Mouse (Mus musculus): Measurements from ENCODE around the gene Snorc. TPM values are rescaled to one million over a fixed set of nuclear protein-coding genes. Genes with fewer than 3 reads are reported as not detected.
"Not testable (repeated sequence)": the region's sequence is repeated elsewhere in the genome, so short reads cannot be mapped to it uniquely, and the experiment has no call there.

Gene Snorc
- polyA plus RNA-seq (2015; fragmentation: Nextera tagmentation; extraction: Ambion mirVana): 0.83 and 1.1 TPM in 2 replicates

DNA sequence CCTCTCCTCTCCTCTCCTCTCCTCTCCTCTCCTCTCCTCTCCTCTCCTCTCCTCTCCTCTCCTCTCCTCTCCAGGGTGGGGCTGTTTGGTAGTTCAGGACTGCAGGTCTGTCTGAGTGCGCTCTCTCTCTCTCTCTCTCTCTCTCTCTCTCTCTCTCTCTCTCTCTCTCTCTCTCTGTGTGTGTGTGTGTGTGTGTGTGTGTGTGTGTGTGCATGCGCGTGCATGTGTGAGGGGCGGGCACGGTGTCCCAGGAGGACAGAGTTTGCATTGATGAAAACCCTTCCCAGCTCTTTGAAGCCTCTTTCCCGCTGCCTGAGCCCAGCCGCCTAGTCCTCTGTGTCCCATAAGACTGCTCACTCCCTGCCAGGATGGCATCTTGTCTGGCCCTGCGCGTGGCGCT, at the start of gene Snorc:
TSS of gene Snorc (plus strand) at position 301 of the 400 bp plus-strand sequence.
- not testable (repeated sequence) for H3K27me3 ChIP-seq (replicated peaks); ATAC-seq (replicated peaks); H3K36me3 ChIP-seq (replicated peaks); H3K4me3 ChIP-seq; H3K4me2 ChIP-seq; H3K4me1 ChIP-seq; H3K9ac ChIP-seq; H3K9me3 ChIP-seq; H3K27ac ChIP-seq
- 29% methylated on average over 9 of the region's 10 CpGs for WGBS

GRCm38 (mm10) chr1:87435125-87435524, 34.9 kb upstream of the Snorc start:
- Histone ChIP-seq H3K36me3 (replicated peaks) (peaks cover 35% of the 10 kb centered on the region), H3K9me3 (no peaks in the 10 kb centered on the region), H3K4me3 (no peak overlapping the region), H3K27me3 (replicated peaks) (no peaks in the 10 kb centered on the region), H3K9ac (no peak overlapping the region), H3K27ac (no peak overlapping the region), H3K4me2 (no peak overlapping the region), H3K4me1 (no peaks in the 10 kb centered on the region)
- 95% methylated on average over 2 of the region's 2 CpGs for WGBS
- no peak for ATAC-seq (replicated peaks)

- no peaks in the 10 kb centered on the region for H3K27me3 ChIP-seq (replicated peaks)
- H3K27ac ChIP-seq: no peak overlapping the region
- H3K9ac ChIP-seq: no peak overlapping the region
- peaks cover 45% of the 10 kb centered on the region for H3K36me3 ChIP-seq (replicated peaks)
- ATAC-seq (replicated peaks): no peak
- H3K4me2 ChIP-seq: no peak overlapping the region
- no peaks in the 10 kb centered on the region for H3K4me1 ChIP-seq
- H3K4me3 ChIP-seq: no peak overlapping the region
- WGBS: 87% methylated on average over 6 of the region's 6 CpGs
- H3K9me3 ChIP-seq: no peaks in the 10 kb centered on the region
These were observed 33.5 kb upstream of the Snorc start for GRCm38 (mm10) chr1:87436583-87436982.

- Histone ChIP-seq H3K27me3 (replicated peaks) (no peaks in the 10 kb centered on the region), H3K4me1 (no peaks in the 10 kb centered on the region), H3K36me3 (replicated peaks) (peaks cover 46% of the 10 kb centered on the region), H3K9me3 (no peaks in the 10 kb centered on the region), H3K27ac (no peak overlapping the region), H3K9ac (no peak overlapping the region), H3K4me2 (no peak overlapping the region), H3K4me3 (no peak overlapping the region)
- WGBS: 38% methylated on average over 5 of the region's 5 CpGs
- no peak for ATAC-seq (replicated peaks)
These were observed 22.6 kb upstream of the Snorc start for GRCm38 (mm10) chr1:87447183-87448104.

DNA sequence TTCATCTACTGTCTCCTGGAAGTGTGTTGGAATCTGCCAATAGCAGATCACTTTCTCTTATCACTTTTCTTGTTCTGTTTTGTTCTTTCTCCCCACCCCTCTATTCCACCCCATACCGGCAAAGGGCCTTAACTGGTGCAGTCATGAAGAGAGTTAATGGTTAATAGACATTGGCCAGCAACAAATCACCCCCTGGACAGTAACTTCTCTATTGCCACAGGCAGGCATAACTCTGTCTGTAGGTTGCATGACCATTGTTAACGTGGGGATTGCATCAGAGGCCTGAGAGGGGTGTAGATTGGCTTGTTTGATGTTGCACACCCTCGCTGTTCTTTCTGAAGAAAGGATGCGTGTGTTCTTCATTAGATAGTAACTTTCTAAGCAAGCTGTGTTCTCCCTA, 20.6 kb upstream of the Snorc start:
- WGBS: 90% methylated on average over 4 of the region's 4 CpGs
- H3K9me3 ChIP-seq: no peaks in the 10 kb centered on the region
- H3K27ac ChIP-seq: no peak overlapping the region
- H3K4me2 ChIP-seq: no peak overlapping the region
- peaks cover 32% of the 10 kb centered on the region for H3K36me3 ChIP-seq (replicated peaks)
- H3K4me1 ChIP-seq: no peaks in the 10 kb centered on the region
- H3K4me3 ChIP-seq: no peak overlapping the region
- ATAC-seq (replicated peaks): no peak
- H3K27me3 ChIP-seq (replicated peaks): no peaks in the 10 kb centered on the region
- no peak overlapping the region for H3K9ac ChIP-seq

DNA sequence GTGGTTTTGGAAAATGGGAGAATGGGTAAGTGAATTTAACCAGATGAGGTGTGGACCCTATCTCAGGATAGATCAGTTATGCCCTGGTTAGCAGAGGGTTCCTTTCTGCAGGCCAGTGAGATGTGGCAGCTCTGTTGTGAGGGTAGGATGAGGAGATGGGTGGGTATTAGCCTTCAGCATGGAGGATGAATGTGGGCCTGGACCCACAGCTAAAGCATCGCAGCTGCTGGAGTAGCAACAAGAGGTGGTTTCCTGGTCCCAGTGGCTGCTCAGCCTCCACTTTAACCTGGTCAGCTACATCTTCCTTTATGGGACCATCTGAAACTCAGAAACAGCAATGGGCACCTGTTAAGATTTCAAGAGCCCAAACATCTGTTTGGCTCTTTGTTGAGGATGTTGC, 13.6 kb upstream of the Snorc start:
- no peaks in the 10 kb centered on the region for H3K36me3 ChIP-seq (replicated peaks)
- 100% methylated on average over 1 of the region's 1 CpGs for WGBS
- no peak overlapping the region for H3K4me2 ChIP-seq
- no peak overlapping the region for H3K9ac ChIP-seq
- ATAC-seq (replicated peaks): no peak
- H3K27ac ChIP-seq: no peak overlapping the region
- H3K27me3 ChIP-seq (replicated peaks): no peaks in the 10 kb centered on the region
- no peaks in the 10 kb centered on the region for H3K9me3 ChIP-seq
- H3K4me1 ChIP-seq: no peaks in the 10 kb centered on the region
- H3K4me3 ChIP-seq: no peak overlapping the region

DNA sequence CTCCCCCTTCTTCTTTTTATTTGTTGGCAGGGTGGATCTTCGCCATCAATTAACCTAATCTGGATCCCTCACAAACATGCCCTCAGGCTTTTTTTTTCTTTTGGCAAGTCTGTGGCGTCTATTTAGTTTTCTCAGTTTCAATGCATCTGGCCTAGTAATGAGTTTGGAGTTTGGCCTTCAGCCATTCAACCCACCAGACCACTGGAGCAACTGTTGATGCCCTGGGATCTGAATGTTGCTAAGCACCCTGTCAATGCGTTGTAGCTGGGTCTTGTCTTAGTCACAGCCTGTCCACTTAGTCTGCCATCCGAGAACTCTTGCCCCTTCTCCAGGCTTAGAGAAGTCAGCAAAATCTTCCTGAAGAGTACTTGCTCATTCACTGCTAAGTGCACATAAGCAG, 12.0 kb upstream of the Snorc start:
- 81% methylated on average over 4 of the region's 4 CpGs for WGBS
- H3K4me2 ChIP-seq: no peak overlapping the region
- no peak overlapping the region for H3K9ac ChIP-seq
- no peaks in the 10 kb centered on the region for H3K9me3 ChIP-seq
- no peaks in the 10 kb centered on the region for H3K36me3 ChIP-seq (replicated peaks)
- no peaks in the 10 kb centered on the region for H3K27me3 ChIP-seq (replicated peaks)
- no peak overlapping the region for H3K27ac ChIP-seq
- ATAC-seq (replicated peaks): no peak
- H3K4me1 ChIP-seq: no peaks in the 10 kb centered on the region
- no peak overlapping the region for H3K4me3 ChIP-seq

- WGBS: 86% methylated on average over 6 of the region's 7 CpGs
- not testable (repeated sequence) for H3K4me3 ChIP-seq; ATAC-seq (replicated peaks); H3K9ac ChIP-seq; H3K4me1 ChIP-seq; H3K27ac ChIP-seq; H3K27me3 ChIP-seq (replicated peaks); H3K9me3 ChIP-seq; H3K4me2 ChIP-seq; H3K36me3 ChIP-seq (replicated peaks)
These were observed 10.2 kb upstream of the Snorc start for GRCm38 (mm10) chr1:87459856-87460255.

- no peaks in the 10 kb centered on the region for H3K27me3 ChIP-seq (replicated peaks)
- H3K36me3 ChIP-seq (replicated peaks): no peaks in the 10 kb centered on the region
- H3K9ac ChIP-seq: no peak overlapping the region
- H3K27ac ChIP-seq: no peak overlapping the region
- no peaks in the 10 kb centered on the region for H3K4me1 ChIP-seq
- no peak for ATAC-seq (replicated peaks)
- no peak overlapping the region for H3K4me2 ChIP-seq
- H3K4me3 ChIP-seq: no peak overlapping the region
- H3K9me3 ChIP-seq: no peaks in the 10 kb centered on the region
- 87% methylated on average over 9 of the region's 9 CpGs for WGBS
These were observed 2.6 kb upstream of the Snorc start for GRCm38 (mm10) chr1:87467469-87467868.

DNA sequence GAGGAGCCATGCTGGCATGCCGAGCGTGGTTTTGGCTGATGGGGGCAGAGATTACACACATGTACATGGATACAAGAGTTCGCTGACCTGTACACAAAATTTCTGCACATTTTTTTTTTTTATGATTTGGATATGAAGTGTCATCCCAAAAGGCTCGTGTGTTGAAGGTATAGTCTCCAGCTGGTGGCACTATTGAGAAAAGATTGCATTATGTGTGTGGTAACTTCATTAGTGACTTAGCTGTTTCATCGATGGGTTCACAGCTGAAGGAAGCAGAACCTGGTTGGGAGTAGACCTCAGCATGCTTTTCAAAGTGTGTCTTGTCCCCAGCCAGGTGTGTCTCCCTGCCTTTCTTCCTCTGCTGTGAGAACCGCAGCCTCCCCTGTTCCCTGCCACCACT, 1.8 kb upstream of the Snorc start:
- H3K9me3 ChIP-seq: no peaks in the 10 kb centered on the region
- H3K36me3 ChIP-seq (replicated peaks): no peaks in the 10 kb centered on the region
- H3K9ac ChIP-seq: no peak overlapping the region
- H3K4me1 ChIP-seq: no peaks in the 10 kb centered on the region
- no peak overlapping the region for H3K4me3 ChIP-seq
- H3K27ac ChIP-seq: no peak overlapping the region
- 74% methylated on average over 6 of the region's 6 CpGs for WGBS
- H3K4me2 ChIP-seq: no peak overlapping the region
- ATAC-seq (replicated peaks): no peak
- H3K27me3 ChIP-seq (replicated peaks): no peaks in the 10 kb centered on the region

- Histone ChIP-seq H3K9me3 (no peaks in the 10 kb centered on the region), H3K27me3 (replicated peaks) (peaks cover 8% of the 10 kb centered on the region; the same call in 1 of the 2 replicates), H3K27ac (no peak overlapping the region), H3K36me3 (replicated peaks) (no peaks in the 10 kb centered on the region), H3K9ac (no peak overlapping the region), H3K4me2 (no peak overlapping the region), H3K4me1 (peaks cover 10% of the 10 kb centered on the region), H3K4me3 (no peak overlapping the region)
- 86% methylated on average over 7 of the region's 7 CpGs for WGBS
- no peak for ATAC-seq (replicated peaks)
These were observed 1.8 kb downstream of the Snorc start for GRCm38 (mm10) chr1:87471914-87472313.

DNA sequence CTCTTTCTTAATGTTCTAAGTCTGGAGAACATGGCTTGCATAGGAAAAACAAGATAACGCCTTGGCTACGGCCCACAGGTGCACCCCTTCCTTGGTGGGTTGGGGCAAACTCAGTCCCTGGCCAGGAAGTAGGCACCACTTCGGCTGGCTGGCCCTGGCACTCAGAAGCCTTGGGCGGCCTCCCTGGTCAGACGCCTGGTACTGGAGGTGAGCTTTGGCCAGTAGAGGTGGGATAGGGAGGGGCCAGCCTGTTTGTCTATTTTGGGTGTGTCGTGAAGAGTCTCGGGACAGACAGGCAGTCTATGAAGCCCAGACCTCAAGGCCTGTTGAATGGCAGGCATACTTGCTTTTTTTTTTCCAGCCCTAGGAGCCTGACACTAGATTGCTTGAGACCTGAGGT, 2.5 kb downstream of the Snorc start:
- ATAC-seq (replicated peaks): no peak
- Histone ChIP-seq H3K9me3 (no peaks in the 10 kb centered on the region), H3K9ac (no peak overlapping the region), H3K27ac (no peak overlapping the region), H3K4me2 (no peak overlapping the region), H3K4me1 (peaks cover 10% of the 10 kb centered on the region), H3K36me3 (replicated peaks) (no peaks in the 10 kb centered on the region), H3K27me3 (replicated peaks) (peaks cover 8% of the 10 kb centered on the region; the same call in 1 of the 2 replicates), H3K4me3 (no peak overlapping the region)
- 84% methylated on average over 7 of the region's 7 CpGs for WGBS

All from midbrain, embryonic 15.5 days (tissue).